Mouse (Mus musculus) erythroblast, adult 5-6 weeks (primary cell): ENCODE data around the gene Pld6. TPM values are rescaled to one million over a fixed set of nuclear protein-coding genes. Genes with fewer than 3 reads are reported as not detected.

Experiments used
- ATAC-seq: replicated peaks from 2 replicates; pipeline ENCODE4 v1.8.0; 2016; ENCODE audit warnings: moderate number of reproducible peaks, mild to moderate bottlenecking, moderate TSS enrichment, inconsistent platforms; ENCODE audit not compliant: poor library complexity, low FRiP score, severe bottlenecking
- total RNA-seq, 2 experiments: library from RNA; stranded (forward) in 1 of 2; stranded (reverse) in 1 of 2; fragments of 150-400 nt in 1 of 2; fragments of 200-764, 138-1000 nt in 1 of 2; gene quantifications; 2 replicates each; pipeline versions ENCODE4 v1.2.3 to v1.2.4; 2015 to 2017; ENCODE audit warnings: low replicate concordance in 2 of 2

Pld6 gene
- total RNA-seq, 2 experiments from 2014 or later: not detected

DNA sequence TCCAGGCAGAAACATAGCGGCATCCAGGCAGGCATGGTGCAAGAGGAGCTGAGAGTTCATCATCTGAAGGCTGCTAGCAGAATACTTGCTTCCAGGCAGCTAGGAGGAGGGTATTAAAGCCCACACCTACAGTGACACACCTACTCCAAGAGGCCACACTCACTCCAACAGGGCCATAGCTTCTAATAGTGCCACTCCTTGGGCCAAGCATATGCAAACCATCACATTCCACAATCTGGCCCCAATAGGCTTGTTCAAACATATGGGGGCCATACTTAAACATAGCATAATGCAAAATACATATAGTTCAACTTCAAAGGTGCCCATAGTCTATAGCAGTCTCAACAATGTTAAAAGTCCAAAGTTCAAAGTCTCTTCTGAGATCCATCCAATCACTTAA is 1.9 kb upstream of the Pld6 start:
- ATAC-seq: no peak

DNA sequence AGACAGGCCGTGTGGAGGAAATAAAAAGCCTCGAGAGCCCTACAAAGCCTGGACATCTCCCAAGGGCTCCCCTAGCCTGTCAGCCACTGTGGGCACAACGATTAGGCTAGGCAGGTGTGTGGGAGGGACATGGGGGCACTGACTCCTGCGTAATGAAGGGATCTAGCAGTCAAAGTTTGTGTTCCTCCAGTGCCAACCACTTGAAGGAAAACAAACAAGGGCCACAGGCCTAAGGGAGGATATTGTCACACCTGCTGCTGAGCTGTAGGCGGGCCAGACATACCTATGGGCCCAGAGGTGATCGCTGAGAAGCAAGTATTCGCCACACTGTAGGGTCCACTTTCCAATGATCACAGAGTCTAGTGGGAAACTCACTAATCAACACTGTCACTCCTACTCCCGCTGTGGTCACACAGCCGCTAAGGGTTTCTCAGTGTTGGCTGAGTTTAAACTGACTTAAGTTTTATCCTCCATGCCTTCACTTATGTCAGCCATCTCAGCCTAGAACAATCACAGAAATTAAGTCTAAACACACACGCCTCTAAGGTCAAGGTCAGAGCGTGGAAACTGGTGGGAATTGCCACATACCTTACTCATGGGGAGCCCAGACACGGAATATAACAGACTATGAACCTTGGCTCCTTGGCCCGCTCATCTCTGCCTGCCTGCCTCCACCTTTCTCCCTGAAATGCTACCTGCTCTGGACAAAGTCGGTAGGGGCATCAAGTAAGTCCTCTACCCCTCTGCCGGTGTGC is 824 bp downstream of the Pld6 start:
- ATAC-seq: no peak

DNA sequence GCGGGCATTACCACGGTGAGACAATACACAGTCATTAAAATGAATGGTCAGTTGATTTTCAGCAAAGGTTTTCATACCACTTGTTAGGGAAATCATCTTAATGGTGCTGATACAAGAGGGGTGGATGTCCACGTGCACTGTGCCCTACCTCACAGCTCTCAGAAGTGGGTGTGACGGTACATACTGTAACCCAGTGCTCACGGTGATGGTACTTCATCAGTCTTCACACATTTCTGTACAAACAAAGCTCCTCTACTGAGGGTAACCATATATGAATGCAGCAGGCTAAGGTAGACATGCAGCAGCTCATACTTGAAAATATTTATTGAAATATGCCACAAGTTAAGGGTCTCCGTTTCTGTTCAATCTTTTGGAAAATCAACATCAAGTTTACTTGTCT is 3.9 kb downstream of the Pld6 start:
- no peak for ATAC-seq

DNA sequence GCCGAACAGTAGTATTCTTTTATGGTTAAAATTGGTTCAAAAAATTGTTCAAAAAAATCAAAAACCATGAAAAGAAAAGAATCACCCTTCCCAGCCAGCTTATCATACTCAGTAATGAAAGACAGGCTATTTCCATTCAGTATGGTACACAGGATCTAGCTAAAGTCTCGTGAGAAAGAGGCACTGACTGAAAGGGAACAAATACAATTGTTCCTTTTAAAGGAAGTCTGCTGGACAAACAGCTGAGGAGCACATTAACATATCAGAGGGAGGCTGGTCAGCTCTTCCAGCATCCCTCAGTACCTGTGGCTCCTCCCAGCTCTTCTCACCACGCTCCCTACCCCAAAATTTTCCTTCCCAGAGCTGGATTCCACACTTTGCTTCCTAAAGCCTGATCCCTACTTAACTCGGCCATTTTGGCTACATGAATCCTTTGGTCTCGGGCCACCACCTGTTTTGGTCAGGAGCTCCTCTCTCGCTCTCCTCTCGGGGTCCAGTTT is 5.3 kb downstream of the Pld6 start:
- no peak for ATAC-seq

DNA sequence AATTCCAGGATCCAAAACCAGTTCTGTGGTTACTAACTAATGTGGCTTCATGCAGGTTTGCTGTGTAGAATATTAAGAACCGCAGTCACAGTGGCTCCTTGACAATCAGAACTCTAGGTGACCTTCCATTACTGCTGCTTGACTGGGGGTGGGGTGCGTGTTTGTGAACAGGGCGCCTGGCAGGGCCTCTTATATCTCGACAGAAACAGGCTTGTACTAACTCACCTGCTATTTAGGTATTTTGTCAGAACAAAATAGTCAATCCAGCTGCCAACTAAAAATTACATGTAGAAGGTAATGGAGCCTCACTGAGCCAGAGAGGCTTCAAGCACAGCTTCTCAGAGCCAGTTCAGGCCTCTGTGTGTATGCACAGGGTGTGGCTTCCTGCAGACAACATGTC is 7.2 kb downstream of the Pld6 start:
- no peak for ATAC-seq

DNA sequence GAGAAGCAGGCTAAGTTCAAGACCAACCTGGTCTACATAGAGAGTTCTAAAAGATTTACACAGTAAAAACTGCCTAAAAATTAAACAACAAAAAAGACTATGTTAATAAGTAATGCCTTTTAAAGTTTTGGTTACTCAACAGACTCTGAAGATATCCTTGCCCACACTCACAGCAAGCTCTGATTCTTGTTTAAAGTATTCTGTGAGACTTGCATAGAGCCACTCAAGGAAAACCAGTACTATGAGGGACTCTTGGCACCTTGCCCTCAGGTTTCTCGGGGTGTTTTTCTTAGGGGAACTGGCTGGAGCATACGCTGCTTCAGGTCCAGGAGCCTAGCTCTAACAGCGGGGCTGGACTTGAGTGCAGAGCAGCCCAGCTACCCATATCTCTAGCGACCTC is 8.0 kb downstream of the Pld6 start:
- ATAC-seq: no peak

DNA sequence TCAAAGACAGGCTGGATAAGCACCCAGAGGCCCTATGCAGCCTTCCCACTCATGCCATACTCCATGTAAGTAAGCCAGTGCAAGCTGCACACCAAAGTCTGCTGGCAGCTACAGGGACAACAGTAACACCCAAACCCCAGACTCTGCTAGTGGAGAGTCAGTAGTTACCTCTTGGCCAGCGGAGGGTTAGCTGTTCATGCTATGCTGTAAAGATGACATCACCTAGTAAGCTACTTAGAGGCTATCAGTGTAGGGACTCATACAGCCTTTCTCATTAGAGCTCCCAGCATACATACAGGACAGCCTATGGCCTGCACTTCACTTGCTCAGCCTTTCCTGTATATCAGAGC is 8.6 kb downstream of the Pld6 start:
- ATAC-seq: peak; percentile 50

DNA sequence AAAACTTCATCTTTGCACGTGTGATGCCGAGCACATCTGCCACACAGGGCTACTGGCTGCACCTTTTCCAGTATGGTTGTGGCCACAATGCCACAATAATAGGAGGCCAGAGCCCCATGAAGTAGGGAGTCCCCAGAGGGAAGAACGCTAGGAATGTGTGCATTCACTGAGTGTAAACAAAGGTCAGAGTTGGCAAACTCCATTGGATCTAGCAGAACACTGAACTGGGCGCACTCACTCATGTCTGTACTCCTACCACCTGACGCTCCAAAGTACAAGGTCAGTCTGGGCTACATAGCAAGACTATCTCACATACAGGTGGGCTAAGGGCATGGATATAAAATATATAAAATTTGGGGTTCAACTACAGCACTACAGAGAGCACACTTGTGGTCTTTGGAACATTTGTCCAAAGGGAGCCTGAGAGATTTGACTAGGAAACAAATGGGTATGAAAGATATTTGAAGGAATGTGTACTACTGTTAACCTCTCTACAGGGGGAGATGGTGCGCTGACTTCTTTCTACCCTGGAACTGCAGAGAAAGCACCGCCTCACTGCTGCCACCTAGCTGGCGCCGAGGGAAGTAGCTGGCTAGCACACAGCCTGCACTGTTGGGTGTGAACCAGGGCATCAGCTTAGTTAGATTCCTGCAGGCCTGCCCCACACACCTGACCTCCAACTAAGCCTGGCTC is 9.1 kb downstream of the Pld6 start:
- ATAC-seq: peak; percentile 89

DNA sequence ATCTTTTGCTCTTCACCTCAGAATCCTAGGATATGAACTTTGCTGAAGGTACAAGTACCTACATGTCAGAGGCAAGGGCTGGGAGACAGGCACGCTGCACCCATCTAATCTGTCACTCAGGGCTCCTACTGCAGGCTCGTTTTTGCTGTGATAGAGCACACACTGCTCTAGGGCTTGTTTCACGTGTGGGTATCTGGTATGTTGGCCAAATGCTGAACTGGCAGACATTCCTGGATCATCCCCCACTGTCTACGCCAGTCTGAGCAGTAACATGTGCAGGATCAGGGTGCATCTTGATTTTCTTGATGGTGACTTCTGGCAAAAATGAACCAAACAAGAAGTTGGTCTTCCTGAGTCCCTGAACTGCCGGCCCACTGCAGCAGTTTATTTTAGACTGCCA is 10.2 kb downstream of the Pld6 start:
- ATAC-seq: no peak

DNA sequence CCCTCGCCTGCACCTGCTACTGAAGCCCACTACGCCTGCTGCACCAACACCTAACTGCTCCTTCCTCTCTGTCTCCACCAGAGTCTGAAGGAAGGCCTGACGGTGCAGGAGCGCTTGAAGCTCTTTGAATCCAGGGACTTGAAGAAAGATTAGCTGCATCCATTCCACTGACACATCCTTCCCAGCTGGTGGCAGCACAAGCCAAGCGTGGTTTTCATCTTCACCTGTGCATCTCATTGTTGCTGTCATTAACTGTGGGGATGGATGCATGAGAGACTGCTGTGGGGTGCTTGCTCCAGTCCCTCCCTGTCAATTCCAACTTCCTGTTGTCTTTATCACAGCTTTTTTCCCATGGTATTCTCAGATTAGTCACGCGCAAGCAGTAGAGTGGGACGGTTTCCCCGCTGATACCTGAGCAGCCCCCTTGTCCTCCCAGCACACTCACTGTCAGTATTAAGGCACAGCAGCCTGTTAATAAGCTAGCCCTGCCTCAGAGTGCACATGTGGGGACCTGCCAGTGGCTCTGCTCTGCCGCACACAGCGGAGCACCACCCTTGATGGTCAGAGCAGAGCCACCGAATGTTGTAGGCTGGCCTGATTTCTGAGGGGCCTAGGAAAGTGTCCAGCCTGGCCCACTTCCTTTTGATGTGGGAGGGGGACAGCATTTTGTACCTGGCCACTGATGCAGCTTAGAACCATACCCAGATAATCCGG is 11.9 kb downstream of the Pld6 start:
- ATAC-seq: no peak

DNA sequence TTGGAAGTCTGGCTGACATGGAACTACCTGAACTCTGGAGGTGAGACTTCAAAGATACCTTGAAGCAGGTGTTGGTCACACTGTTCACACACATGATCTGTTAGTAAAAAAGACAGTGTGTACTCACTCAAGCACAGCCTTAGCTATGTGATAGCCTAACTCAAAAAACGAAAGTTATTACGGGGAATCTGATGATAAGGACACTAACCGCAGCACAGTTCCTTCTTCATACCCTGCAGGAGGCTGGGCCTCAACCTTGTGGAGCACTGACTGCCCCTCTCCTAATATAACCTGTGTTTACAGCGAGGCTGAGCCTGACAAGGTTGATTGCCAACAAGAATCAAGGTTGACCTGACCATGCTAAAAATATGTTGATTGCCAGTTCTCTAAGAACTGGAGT is 12.9 kb downstream of the Pld6 start:
- no peak for ATAC-seq

DNA sequence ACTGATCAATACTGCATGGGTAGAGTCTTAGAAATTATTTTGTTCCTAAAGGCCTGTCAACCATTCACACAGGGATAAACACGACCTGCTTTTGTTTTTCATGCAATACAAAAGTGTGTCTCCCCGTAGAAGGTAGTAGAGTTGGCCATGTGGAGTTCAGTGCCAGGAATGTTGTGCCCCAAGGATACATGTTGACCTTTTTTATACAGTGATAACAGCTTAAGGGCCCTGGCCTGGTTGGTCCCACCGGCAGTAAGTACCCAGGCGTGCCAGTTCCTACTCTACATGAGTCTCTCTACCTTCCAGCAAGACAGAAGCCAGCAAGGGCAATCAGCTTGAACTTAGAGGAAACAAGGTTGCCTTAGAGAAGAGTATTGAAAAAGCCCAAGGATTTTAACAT is 14.5 kb downstream of the Pld6 start:
- ATAC-seq: no peak

DNA sequence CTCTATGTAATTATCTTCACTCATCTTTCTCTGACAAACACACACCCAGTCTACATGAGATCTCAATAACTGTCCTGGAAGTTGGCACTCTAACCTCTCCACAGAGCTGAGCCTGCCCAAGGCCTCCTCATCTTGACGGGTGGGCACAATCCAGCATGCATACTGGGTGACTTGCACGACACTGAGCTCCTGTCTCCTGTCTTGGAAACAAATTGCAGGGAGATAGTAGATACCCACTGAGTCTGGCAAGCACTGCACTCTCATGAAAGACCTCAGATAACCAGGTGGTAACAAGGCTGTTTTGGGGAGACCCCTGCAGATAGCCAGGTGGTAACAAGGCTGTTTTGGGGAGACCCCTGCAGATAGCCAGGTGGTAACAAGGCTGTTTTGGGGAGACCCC is 15.2 kb downstream of the Pld6 start:
- ATAC-seq: no peak

DNA sequence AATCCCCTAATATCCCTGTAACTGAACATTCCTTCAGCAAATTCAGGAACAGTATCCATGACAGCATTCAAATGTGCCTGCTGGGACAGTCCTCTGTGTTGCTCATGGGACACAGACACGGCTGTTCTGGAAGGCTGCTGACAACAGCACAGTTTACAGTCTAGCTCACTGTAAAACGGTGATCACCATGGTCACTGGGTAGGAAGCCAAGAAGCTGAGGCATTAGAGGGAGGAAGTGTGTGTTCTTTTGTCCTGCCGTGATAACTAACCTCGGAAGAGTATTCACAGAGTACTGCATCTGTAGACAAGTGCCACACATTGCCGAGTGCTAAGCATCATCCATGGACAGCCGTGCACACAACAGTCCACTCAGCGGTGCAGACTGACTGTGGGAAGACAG is 16.7 kb downstream of the Pld6 start:
- ATAC-seq: no peak

DNA sequence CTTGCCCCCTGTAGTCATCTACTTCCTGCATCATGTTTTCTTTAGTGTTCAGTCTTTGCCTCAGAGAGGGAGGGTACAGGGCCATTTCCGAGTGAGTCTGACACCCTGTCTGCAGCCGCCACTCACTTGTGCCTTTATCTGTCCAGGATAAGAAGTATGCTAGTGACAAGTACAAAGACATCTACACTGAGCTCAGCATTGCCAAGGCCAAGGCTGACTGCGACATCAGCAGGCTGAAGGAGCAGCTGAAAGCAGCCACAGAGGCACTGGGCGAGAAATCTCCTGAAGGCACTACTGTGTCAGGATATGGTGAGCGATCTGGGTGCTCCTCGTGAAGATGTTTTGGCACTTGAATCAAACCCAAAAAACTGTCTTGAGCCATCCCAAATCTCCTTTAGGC is 17.7 kb downstream of the Pld6 start:
- ATAC-seq: no peak

DNA sequence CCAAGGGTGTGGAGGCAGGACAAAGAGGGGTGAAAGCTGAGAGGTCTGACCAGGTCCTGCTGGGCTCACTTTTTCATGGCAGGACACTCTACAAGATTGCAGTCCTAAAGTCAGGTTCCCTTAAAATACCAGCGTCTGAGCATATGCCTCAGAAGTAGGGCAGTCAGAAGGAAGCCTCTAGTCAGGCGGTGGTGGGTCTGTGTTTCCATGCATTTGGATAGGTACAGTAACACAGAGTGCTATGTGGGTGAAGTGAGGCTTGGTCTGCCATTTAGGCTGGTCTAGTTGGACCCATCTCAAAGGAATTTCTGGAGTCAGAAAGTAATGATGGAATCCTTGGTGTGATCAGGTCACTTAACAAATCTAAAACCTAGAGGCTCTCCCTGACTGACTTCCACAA is 18.1 kb downstream of the Pld6 start:
- ATAC-seq: no peak

DNA sequence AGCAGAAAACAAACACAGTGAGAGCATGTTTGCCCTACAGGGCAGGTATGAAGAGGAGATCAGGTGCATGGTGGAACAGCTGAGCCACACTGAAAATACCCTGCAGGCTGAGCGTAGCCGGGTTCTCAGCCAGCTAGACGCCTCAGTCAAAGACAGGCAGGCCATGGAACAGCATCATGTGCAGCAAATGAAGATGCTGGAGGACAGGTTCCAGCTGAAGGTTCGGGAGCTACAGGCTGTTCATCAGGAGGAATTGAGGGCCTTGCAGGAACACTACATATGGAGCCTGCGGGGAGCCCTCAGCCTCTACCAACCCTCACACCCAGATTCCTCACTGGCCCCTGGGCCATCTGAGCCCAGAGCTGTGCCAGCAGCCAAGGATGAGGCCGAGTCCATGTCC is 26.6 kb downstream of the Pld6 start:
- ATAC-seq: no peak

DNA sequence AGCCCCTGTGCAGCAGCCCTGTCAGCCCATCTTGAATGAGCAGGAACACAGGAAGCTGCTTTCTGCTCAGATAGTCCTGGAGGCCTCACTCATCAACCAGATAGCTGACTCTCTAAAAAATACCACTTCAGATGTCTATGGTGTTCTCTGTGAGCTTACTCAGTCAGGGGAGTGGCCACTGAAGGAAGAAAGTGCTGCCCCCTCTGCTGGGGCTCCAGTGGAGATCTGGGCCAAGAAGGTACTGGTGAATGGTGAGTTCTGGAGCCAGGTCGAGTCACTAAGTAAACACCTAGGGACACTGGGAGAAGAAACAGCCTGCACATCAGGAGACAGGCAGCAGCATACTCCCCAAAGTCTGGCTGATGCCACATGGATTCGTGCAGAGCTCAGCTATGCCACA is 27.8 kb downstream of the Pld6 start:
- no peak for ATAC-seq

DNA sequence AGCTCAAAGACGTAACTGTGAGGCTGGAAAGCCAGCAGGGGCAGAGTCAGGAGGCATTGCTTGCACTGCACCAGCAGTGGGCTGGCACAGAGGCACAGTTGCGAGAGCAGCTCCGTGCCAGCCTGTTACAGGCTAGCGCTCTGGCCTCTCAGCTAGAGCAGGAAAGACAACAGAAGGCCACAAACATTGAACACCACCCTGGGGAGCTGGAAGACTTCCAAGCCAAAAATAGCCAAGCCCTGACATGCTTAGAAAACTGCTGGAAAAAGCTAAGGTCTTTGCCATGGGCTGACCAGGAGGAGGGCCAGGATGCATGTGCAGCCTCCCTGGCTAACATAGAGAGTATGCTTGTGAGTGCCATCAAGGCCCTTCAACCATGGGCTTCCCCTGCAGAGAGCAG is 28.3 kb downstream of the Pld6 start:
- no peak for ATAC-seq

DNA sequence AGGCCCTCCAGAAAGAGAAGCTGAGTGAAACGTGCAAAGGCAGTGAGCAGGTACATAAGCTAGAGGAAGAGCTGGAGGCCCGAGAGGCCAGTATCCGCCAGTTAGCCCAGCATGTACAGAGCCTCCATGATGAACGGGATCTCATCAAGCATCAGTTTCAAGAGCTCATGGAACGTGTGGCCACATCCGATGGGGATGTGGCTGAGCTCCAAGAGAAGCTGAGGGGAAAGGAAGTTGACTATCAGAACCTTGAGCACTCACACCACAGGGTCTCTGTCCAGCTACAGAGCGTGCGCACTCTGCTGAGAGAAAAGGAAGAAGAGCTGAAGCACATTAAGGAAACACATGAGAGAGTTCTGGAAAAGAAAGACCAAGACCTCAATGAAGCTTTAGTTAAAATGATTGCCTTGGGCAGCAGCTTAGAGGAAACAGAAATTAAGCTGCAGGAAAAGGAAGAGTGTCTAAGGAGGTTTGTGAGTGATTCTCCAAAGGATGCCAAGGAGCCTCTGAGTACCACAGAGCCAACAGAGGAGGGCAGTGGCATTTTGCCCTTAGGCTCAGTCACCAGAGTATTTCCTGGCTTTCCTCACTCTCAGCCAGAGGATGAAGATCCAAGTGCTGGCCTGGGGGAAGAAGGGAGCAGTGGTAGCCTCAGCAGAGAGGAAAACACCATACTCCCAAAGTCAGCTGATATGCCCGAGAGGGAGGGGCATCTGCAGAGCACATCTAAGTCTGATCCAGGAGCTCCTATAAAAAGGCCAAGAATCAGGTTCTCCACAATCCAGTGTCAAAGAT is 29.1 kb downstream of the Pld6 start:
- ATAC-seq: no peak
